Mouse (Mus musculus): ENCODE results near the gene Vmn2r15. TPM values are rescaled to one million over a fixed set of nuclear protein-coding genes. Genes with fewer than 3 reads are reported as not detected.

Vmn2r15 gene
- polyA plus RNA-seq (2012; rRNA removed): not detected in 2 replicates

GRCm38 (mm10) chr5:109297544-109297943, at the start of gene Vmn2r15:
Vmn2r15 (minus strand) TSS chr5:109297644.
- Histone ChIP-seq H3K27ac (ENCODE audit: control insufficient read depth, insufficient read depth, low read length) (no peak within 1 kb of the TSS), H3K27me3 (ENCODE audit: control insufficient read depth, insufficient read depth, low read length) (no peaks in the 10 kb centered on the region), H3K4me3 (ENCODE audit: control insufficient read depth, insufficient read depth, low read length) (no peak within 1 kb of the TSS), H3K4me1 (replicated peaks; ENCODE audit: control insufficient read depth, insufficient read depth, low read length) (no peaks in the 10 kb centered on the region), H3K36me3 (ENCODE audit: control insufficient read depth, insufficient read depth, low read length) (no peaks in the 10 kb centered on the region)
- DNase-seq: no peak
- WGBS: 75% methylated on average over 3 of the region's 3 CpGs
- TF ChIP-seq CTCF (IDR thresholded peaks at IDR 0.05; ENCODE audit: borderline replicate concordance, control insufficient read depth, extremely low read depth, insufficient read depth, low read length, poor library complexity) (no peak), POLR2A (IDR thresholded peaks at IDR 0.05; ENCODE audit: control insufficient read depth, extremely low read depth, insufficient read depth, low read length, poor library complexity) (no peak)

- DNase-seq: no peak
- WGBS: 65% methylated on average over 2 of the region's 2 CpGs
- no peak within 1 kb of the TSS for H3K4me3 ChIP-seq (ENCODE audit: control insufficient read depth, insufficient read depth, low read length)
- no peaks in the 10 kb centered on the region for H3K36me3 ChIP-seq (ENCODE audit: control insufficient read depth, insufficient read depth, low read length)
- H3K4me1 ChIP-seq (replicated peaks; ENCODE audit: control insufficient read depth, insufficient read depth, low read length): no peaks in the 10 kb centered on the region
- no peak for TF ChIP-seq POLR2A (IDR thresholded peaks at IDR 0.05; ENCODE audit: control insufficient read depth, extremely low read depth, insufficient read depth, low read length, poor library complexity)
- no peak for TF ChIP-seq CTCF (IDR thresholded peaks at IDR 0.05; ENCODE audit: borderline replicate concordance, control insufficient read depth, extremely low read depth, insufficient read depth, low read length, poor library complexity)
- H3K27me3 ChIP-seq (ENCODE audit: control insufficient read depth, insufficient read depth, low read length): no peaks in the 10 kb centered on the region
- H3K27ac ChIP-seq (ENCODE audit: control insufficient read depth, insufficient read depth, low read length): no peak within 1 kb of the TSS
Measured at GRCm38 (mm10) chr5:109329862-109330261, 32.4 kb upstream of the Vmn2r15 start, which contains the start of gene Vmn2r16. Vmn2r16 (plus strand) TSS chr5:109330162.

- H3K27me3 ChIP-seq (ENCODE audit: control insufficient read depth, insufficient read depth, low read length): no peaks in the 10 kb centered on the region
- no peak for DNase-seq
- no peak overlapping the region for H3K27ac ChIP-seq (ENCODE audit: control insufficient read depth, insufficient read depth, low read length)
- no peaks in the 10 kb centered on the region for H3K4me1 ChIP-seq (replicated peaks; ENCODE audit: control insufficient read depth, insufficient read depth, low read length)
- H3K36me3 ChIP-seq (ENCODE audit: control insufficient read depth, insufficient read depth, low read length): no peaks in the 10 kb centered on the region
- TF ChIP-seq CTCF (IDR thresholded peaks at IDR 0.05; ENCODE audit: borderline replicate concordance, control insufficient read depth, extremely low read depth, insufficient read depth, low read length, poor library complexity): no peak
- no peak for TF ChIP-seq POLR2A (IDR thresholded peaks at IDR 0.05; ENCODE audit: control insufficient read depth, extremely low read depth, insufficient read depth, low read length, poor library complexity)
- H3K4me3 ChIP-seq (ENCODE audit: control insufficient read depth, insufficient read depth, low read length): no peak overlapping the region
- WGBS: 88% methylated on average over 3 of the region's 3 CpGs
Measured at GRCm38 (mm10) chr5:109294655-109295054, 2.8 kb downstream of the Vmn2r15 start.

Other genes starting within 250 kb of the Vmn2r15 start
- gene Vmn2r11, start 238.1 kb downstream of the Vmn2r15 start, polyA plus RNA-seq (2012; rRNA removed): not detected in 2 replicates
- gene Vmn2r12, start 199.7 kb downstream of the Vmn2r15 start, polyA plus RNA-seq (2012; rRNA removed): not detected in 2 replicates
- gene Vmn2r13, start 105.4 kb downstream of the Vmn2r15 start, polyA plus RNA-seq (2012; rRNA removed): not detected in 2 replicates
- not detected in 2 replicates for gene Vmn2r14, start 72.9 kb downstream of the Vmn2r15 start, polyA plus RNA-seq (2012; rRNA removed)
- not detected in 2 replicates for gene Vmn2r16, start 32.5 kb upstream of the Vmn2r15 start, polyA plus RNA-seq (2012; rRNA removed)
- not detected in 2 replicates for gene Vmn2r17, start 122.0 kb upstream of the Vmn2r15 start, polyA plus RNA-seq (2012; rRNA removed)

All from thymus, adult 2 months (tissue).